Mouse (Mus musculus) splenic B cell, adult 2 months (primary cell): ENCODE data around the gene Dusp9.

Experiments
- DNase-seq: peaks from one replicate; pipeline ENCODE4 v3.0.0-alpha.2; 2011; ENCODE audit warnings: low read depth, low spot score
- H3K27me3 ChIP-seq: 2 replicates; pipeline ENCODE4 v1.6.1; 2012; ENCODE audit warnings: mild to moderate bottlenecking, low read length, moderate library complexity, mixed read lengths; ENCODE audit not compliant: control insufficient read depth, poor library complexity, insufficient read depth, severe bottlenecking
- H3K36me3 ChIP-seq: 2 replicates; pipeline ENCODE4 v1.6.1; 2012; ENCODE audit warnings: mild to moderate bottlenecking, low read length, moderate library complexity, mixed read lengths; ENCODE audit not compliant: control insufficient read depth, poor library complexity, insufficient read depth, severe bottlenecking

Dusp9 gene

GRCm38 (mm10) chrX:73639255-73639675, at the start of gene Dusp9:
TSS of gene Dusp9 (plus strand) at chrX:73639419.
- Histone ChIP-seq H3K36me3 (no peaks in the 10 kb centered on the region), H3K27me3 (no peaks in the 10 kb centered on the region; the same call in none of the 2 replicates)
- no peak for DNase-seq

GRCm38 (mm10) chrX:73593212-73593611, 46.0 kb upstream of the Dusp9 start:
- peak; percentile 74 for DNase-seq
- Histone ChIP-seq H3K36me3 (no peaks in the 10 kb centered on the region), H3K27me3 (no peaks in the 10 kb centered on the region)

GRCm38 (mm10) chrX:73594451-73595121, 44.6 kb upstream of the Dusp9 start:
- DNase-seq: no peak
- no peaks in the 10 kb centered on the region for H3K27me3 ChIP-seq
- no peaks in the 10 kb centered on the region for H3K36me3 ChIP-seq

GRCm38 (mm10) chrX:73595297-73595938, 43.8 kb upstream of the Dusp9 start:
- DNase-seq: no peak
- no peaks in the 10 kb centered on the region for H3K36me3 ChIP-seq

GRCm38 (mm10) chrX:73601456-73601855, 37.8 kb upstream of the Dusp9 start:
- Histone ChIP-seq H3K36me3 (no peaks in the 10 kb centered on the region), H3K27me3 (no peaks in the 10 kb centered on the region)
- DNase-seq: peak; percentile 44

More at GRCm38 (mm10) chrX:73595297-73595938, 43.8 kb upstream of the Dusp9 start:
- H3K27me3 ChIP-seq: no peaks in the 10 kb centered on the region

- Histone ChIP-seq H3K27me3 (no peaks in the 10 kb centered on the region), H3K36me3 (no peaks in the 10 kb centered on the region)
- no peak for DNase-seq
Measured at GRCm38 (mm10) chrX:73613665-73614064, 25.6 kb upstream of the Dusp9 start.

GRCm38 (mm10) chrX:73615876-73616275, 23.3 kb upstream of the Dusp9 start:
- DNase-seq: no peak
- Histone ChIP-seq H3K36me3 (no peaks in the 10 kb centered on the region), H3K27me3 (no peaks in the 10 kb centered on the region)

- Histone ChIP-seq H3K36me3 (no peaks in the 10 kb centered on the region), H3K27me3 (no peaks in the 10 kb centered on the region)
- DNase-seq: no peak
Measured at GRCm38 (mm10) chrX:73619401-73619800, 19.8 kb upstream of the Dusp9 start.

- H3K27me3 ChIP-seq: no peaks in the 10 kb centered on the region
- no peak for DNase-seq
- no peaks in the 10 kb centered on the region for H3K36me3 ChIP-seq
Measured at GRCm38 (mm10) chrX:73619890-73620289, 19.3 kb upstream of the Dusp9 start.

GRCm38 (mm10) chrX:73626981-73627380, 12.2 kb upstream of the Dusp9 start:
- H3K27me3 ChIP-seq: no peaks in the 10 kb centered on the region
- no peak for DNase-seq
- no peaks in the 10 kb centered on the region for H3K36me3 ChIP-seq

DNA sequence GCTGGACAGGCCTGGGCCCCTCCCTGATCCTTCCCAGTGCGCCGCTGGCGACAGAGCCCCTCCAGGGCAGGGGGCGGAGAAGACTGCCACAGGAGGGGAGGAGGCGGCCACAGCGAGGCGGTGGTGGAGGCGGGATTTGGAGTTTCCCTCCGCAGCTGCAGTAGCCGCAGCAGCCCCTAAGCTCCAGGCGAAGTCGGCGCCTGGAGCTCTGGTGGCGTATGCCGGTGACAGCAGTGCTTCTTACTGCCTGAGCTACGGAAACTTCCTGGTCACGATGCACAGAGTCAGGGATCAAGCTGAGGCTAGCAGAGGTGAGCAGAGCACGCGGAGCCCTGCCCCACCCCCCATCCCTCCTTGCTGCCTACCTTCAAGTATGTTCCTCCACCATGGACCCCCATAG, 3.8 kb upstream of the Dusp9 start:
- Histone ChIP-seq H3K27me3 (no peaks in the 10 kb centered on the region; the same call in none of the 2 replicates), H3K36me3 (no peaks in the 10 kb centered on the region)
- DNase-seq: no peak

DNA sequence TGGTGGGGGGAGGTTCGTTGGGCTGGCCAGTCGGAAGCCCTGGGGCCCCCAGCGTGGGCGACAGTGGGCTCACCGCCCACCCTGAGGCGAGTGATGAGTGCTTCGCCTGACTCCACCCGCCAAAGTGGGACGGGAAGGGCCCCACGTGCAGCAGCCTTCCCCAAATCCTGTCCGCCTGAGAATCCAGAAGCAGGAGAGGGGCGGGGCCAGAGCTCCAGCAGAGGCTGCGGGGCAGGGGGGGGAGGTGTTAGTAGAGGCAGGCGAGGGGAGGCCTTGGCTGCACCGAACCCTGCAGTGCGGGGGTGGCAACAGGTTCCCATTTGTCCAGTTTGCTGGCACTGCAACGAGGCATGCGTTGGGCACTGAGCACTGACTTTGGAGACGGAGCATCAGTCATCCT, 1.8 kb upstream of the Dusp9 start:
- Histone ChIP-seq H3K27me3 (no peaks in the 10 kb centered on the region; the same call in none of the 2 replicates), H3K36me3 (no peaks in the 10 kb centered on the region)
- DNase-seq: no peak

DNA sequence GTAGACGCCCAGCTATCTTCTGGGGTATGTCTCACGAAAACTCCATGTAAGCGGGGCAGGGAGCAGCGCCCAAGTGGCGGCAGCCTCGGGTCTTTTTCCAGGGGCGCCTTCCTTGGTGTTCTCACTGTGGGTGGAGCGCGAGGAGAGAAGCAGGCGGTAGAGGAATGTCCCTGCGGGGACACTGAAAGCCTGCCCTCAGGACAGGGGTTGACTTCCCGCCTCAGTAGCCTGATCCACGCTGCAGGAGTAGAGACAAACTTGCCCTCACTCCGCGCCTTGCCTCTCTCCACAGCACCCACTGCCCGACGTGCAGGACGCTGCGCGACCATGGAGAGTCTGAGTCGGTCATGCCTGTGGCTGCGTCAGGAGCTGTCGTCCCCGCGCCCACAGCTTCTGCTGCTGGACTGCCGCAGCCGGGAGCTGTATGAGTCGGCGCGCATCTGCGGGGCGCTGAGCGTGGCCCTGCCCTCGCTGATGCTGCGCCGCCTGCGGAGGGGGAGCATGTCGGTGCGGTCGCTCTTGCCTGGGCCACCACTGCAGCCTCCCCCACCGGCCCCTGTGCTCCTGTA, 766 bp downstream of the Dusp9 start:
- Histone ChIP-seq H3K36me3 (no peaks in the 10 kb centered on the region), H3K27me3 (no peaks in the 10 kb centered on the region; the same call in none of the 2 replicates)
- DNase-seq: no peak

DNA sequence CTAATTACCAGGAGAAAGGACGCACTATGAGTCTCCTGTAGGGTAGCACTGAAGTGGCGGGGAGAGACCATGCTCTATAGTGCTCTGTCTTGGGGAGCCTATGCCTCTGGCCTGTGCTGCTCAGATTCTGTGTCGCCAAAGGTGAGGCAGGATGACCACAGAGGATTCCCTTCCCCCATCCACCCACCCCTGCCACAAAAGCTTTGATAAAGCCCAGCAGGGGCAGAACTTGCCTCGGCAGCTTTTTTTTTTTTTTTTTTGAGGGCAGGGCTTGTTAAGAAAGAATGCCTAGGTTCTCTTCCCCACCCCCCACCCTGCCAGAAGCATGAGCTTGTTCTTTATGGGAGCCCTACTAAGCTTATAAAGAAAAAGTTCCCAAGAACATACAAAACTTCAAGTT, 5.9 kb downstream of the Dusp9 start:
- Histone ChIP-seq H3K36me3 (no peaks in the 10 kb centered on the region), H3K27me3 (no peaks in the 10 kb centered on the region)
- no peak for DNase-seq

GRCm38 (mm10) chrX:73650869-73651268, 11.7 kb downstream of the Dusp9 start:
- H3K36me3 ChIP-seq: no peaks in the 10 kb centered on the region
- DNase-seq: no peak

More at GRCm38 (mm10) chrX:73650869-73651268, 11.7 kb downstream of the Dusp9 start:
- H3K27me3 ChIP-seq: no peaks in the 10 kb centered on the region
